Comparison of ENCODE assay signal across 23 mouse cellular contexts in the genomic region with DNA sequence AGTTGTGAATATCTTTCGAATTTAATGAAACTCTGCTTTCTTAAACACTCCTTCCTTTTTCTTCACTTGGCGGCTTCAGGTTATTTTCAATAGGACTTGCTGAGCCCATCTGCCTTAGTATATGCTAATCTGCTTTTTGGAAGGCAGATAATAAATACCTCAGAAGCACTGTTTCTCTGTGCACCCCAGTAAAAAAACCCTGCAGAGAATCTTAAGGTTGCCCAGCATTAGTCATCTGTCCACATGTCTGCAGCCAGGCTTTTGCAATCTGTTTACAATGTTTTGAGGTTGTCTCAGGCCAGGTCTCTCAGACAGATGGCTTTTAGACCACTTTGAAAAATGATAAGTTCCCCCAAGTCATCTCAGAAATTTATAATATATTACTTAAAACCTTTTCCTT.
DNase-seq lines count a peak whose midpoint lies in the region; ATAC-seq lines count a peak whose summit lies in the region.
"Had no signal": no experiment of that assay in that cellular context is flagged by ENCODE, and none has a peak within 500 bp of the region (broad histone marks: within the 10 kb centered on the region; RNA-seq: fewer than 3 reads in every experiment).

No protein-coding gene starts in this region.

- DNase-seq in frontal cortex, postnatal 14 days (ENCODE audit: low spot score in 2 of 2) = no peak
- DNase-seq in adrenal gland, postnatal 10 days = peak; percentile 2
- DNase-seq in adrenal gland, postnatal 36 days = peak; percentile 13 to 25
- peak; percentile 44 for DNase-seq in cerebellum, adult 9-10 months
- no peak for DNase-seq in spleen, adult 18-20 months
- DNase-seq: gastrocnemius, postnatal 36 days; heart, postnatal 4 days; kidney, adult 18-20 months; kidney, postnatal 4 days; lung, postnatal 4 days; retina, postnatal 1 day; right cerebral cortex, postnatal 25 days; thymus, postnatal 14 days had no signal

- H3K4me1 ChIP-seq in intestine, embryonic 15.5 days (replicated peaks) = no peaks in the 10 kb centered on the region
- H3K4me1 ChIP-seq in heart, embryonic 11.5 days (ENCODE audit: control insufficient read depth, insufficient read depth, low read length) = no peaks in the 10 kb centered on the region
- H3K4me1 ChIP-seq: embryonic facial prominence, embryonic 15.5 days; forebrain, embryonic 15.5 days; limb, embryonic 15.5 days; liver, embryonic 15.5 days; midbrain, embryonic 15.5 days; neural tube, embryonic 13.5 days had no signal

- 79% methylated on average over 2 of the region's 2 CpGs for WGBS in intestine, embryonic 15.5 days
- WGBS in heart, embryonic 11.5 days (ENCODE audit: insufficient replicate concordance) = 76% methylated on average over 2 of the region's 2 CpGs

- H3K9ac ChIP-seq in intestine, embryonic 15.5 days = no peak overlapping the region
- H3K9ac ChIP-seq in heart, embryonic 11.5 days (ENCODE audit: low read depth, low read length) = no peak overlapping the region
- H3K9ac ChIP-seq: embryonic facial prominence, embryonic 15.5 days; forebrain, embryonic 15.5 days; limb, embryonic 15.5 days; liver, embryonic 15.5 days; midbrain, embryonic 15.5 days; neural tube, embryonic 13.5 days had no signal

- H3K4me2 ChIP-seq in intestine, embryonic 15.5 days (replicated peaks) = no peak overlapping the region
- no peak overlapping the region for H3K4me2 ChIP-seq in heart, embryonic 11.5 days
- H3K4me2 ChIP-seq: embryonic facial prominence, embryonic 15.5 days; forebrain, embryonic 15.5 days; limb, embryonic 15.5 days; liver, embryonic 15.5 days; midbrain, embryonic 15.5 days; neural tube, embryonic 13.5 days had no signal

- no peaks in the 10 kb centered on the region for H3K27me3 ChIP-seq in intestine, embryonic 15.5 days (replicated peaks)
- H3K27me3 ChIP-seq in heart, embryonic 11.5 days (ENCODE audit: control insufficient read depth, insufficient read depth, low read length) = no peaks in the 10 kb centered on the region
- H3K27me3 ChIP-seq: embryonic facial prominence, embryonic 15.5 days; forebrain, embryonic 15.5 days; limb, embryonic 15.5 days; liver, embryonic 15.5 days; midbrain, embryonic 15.5 days; neural tube, embryonic 13.5 days had no signal

- H3K4me3 ChIP-seq in intestine, embryonic 15.5 days (replicated peaks) = no peak overlapping the region
- no peak overlapping the region for H3K4me3 ChIP-seq in heart, embryonic 11.5 days (ENCODE audit: low read depth, low read length)
- H3K4me3 ChIP-seq: embryonic facial prominence, embryonic 15.5 days; forebrain, embryonic 15.5 days; limb, embryonic 15.5 days; liver, embryonic 15.5 days; midbrain, embryonic 15.5 days; myocyte; neural tube, embryonic 13.5 days had no signal

- no peaks in the 10 kb centered on the region for H3K9me3 ChIP-seq in intestine, embryonic 15.5 days
- H3K9me3 ChIP-seq in heart, embryonic 11.5 days (replicated peaks; ENCODE audit: control insufficient read depth, low read length) = no peaks in the 10 kb centered on the region
- H3K9me3 ChIP-seq: embryonic facial prominence, embryonic 15.5 days; forebrain, embryonic 15.5 days; limb, embryonic 15.5 days; liver, embryonic 15.5 days; midbrain, embryonic 15.5 days; neural tube, embryonic 13.5 days had no signal

- ATAC-seq in frontal cortex, adult (ENCODE audit: low TSS enrichment) = peak; percentile 59; the same call in 1 of the 2 replicates
- no peak for ATAC-seq in intestine, embryonic 15.5 days
- ATAC-seq in heart, embryonic 11.5 days (replicated peaks; ENCODE audit: insufficient number of reproducible peaks, low FRiP score, low TSS enrichment) = no peak
- ATAC-seq: forebrain, embryonic 15.5 days; midbrain, embryonic 15.5 days had no signal

- no peaks in the 10 kb centered on the region for H3K36me3 ChIP-seq in intestine, embryonic 15.5 days
- no peaks in the 10 kb centered on the region for H3K36me3 ChIP-seq in heart, embryonic 11.5 days (ENCODE audit: control insufficient read depth, insufficient read depth, low read length)
- H3K36me3 ChIP-seq: embryonic facial prominence, embryonic 15.5 days; forebrain, embryonic 15.5 days; limb, embryonic 15.5 days; liver, embryonic 15.5 days; midbrain, embryonic 15.5 days; neural tube, embryonic 13.5 days had no signal

- no peak overlapping the region for H3K27ac ChIP-seq in intestine, embryonic 15.5 days
- H3K27ac ChIP-seq in heart, embryonic 11.5 days (ENCODE audit: low read depth, low read length) = no peak overlapping the region
- H3K27ac ChIP-seq: embryonic facial prominence, embryonic 15.5 days; forebrain, embryonic 15.5 days; limb, embryonic 15.5 days; liver, embryonic 15.5 days; midbrain, embryonic 15.5 days; neural tube, embryonic 13.5 days had no signal

Comparison
In these comparisons a context has a peak if more than half of its experiments do, and no peak if none do; other contexts are left out.
1. DNase-seq: peak in adrenal gland, postnatal 10 days (single experiment), adrenal gland, postnatal 36 days (2 of 2) and cerebellum, adult 9-10 months (single experiment); none in frontal cortex, postnatal 14 days (0 of 2) and spleen, adult 18-20 months (0 of 2).